Mouse (Mus musculus): ENCODE data around the gene U2af2.

- TF ChIP-seq CTCF (IDR thresholded peaks at IDR 0.05; ENCODE audit: insufficient read depth, low read depth, low read length) = no peak
- TF ChIP-seq POLR2A (IDR thresholded peaks at IDR 0.05; ENCODE audit: insufficient read depth, low read depth, low read length) = no peak
Measured at GRCm38 (mm10) chr7:5108272-5108671, 46.3 kb downstream of the U2af2 start.

All from olfactory bulb, adult 2 months (tissue).